ENCODE assay signal across 9 mouse cellular contexts in genomic region chr19:60160611-60161274, GRCm38 (mm10).
A peak's percentile ranks its signal among the peaks of the same experiment; 100 is the strongest.
DNase-seq lines count a peak whose midpoint lies in the region; ATAC-seq and TF ChIP-seq lines count a peak whose summit lies in the region.
"Had no signal": no experiment of that assay in that cellular context is flagged by ENCODE, and none has a peak within 500 bp of the region (broad histone marks: within the 10 kb centered on the region; RNA-seq: fewer than 3 reads in every experiment).

No protein-coding gene starts in this region.

- 14% methylated on average over 20 of the region's 20 CpGs for WGBS in heart, embryonic 13.5 days

- in situ Hi-C loops in ES-E14 (cut with MboI; ENCODE audit: low sequenced_read_pairs in 2 of 2, unreplicated experiment in 2 of 2), result no loop called here

- DNase-seq in heart, adult 11 months, result peak; percentile 87
- DNase-seq in heart, postnatal 25 days (ENCODE audit: low spot score), result no peak
- peak; percentile 68 for DNase-seq in ES-E14 (ENCODE audit: low read depth, low spot score)
- peak; percentile 85 for DNase-seq in embryo, embryonic 11 days
- peak; percentile 42 to 58 for DNase-seq in layer of hippocampus, postnatal 10 days (ENCODE audit: low spot score in 2 of 2)
- DNase-seq in testis, postnatal 14 days (ENCODE audit: low spot score), result peak; percentile 36

- no peaks in the 10 kb centered on the region for H3K36me3 ChIP-seq in ES-E14 (ENCODE audit: control insufficient read depth, insufficient read depth, low read length, poor library complexity, severe bottlenecking)
- no peaks in the 10 kb centered on the region for H3K36me3 ChIP-seq in heart, embryonic 13.5 days

- H3K27ac ChIP-seq in ES-E14 (ENCODE audit: insufficient read depth, low read depth, low read length, poor library complexity, severe bottlenecking), result no peak overlapping the region
- no peak overlapping the region for H3K27ac ChIP-seq in heart, embryonic 13.5 days (replicated peaks)

- intact Hi-C loops in heart, postnatal 25 days (cut with DNase I), result no loop called here

- ATAC-seq in heart, embryonic 13.5 days (ENCODE audit: extremely low read depth, insufficient number of reproducible peaks, low FRiP score, low TSS enrichment), result no peak
- ATAC-seq in megakaryocyte progenitor cell, adult 5-6 weeks (replicated peaks; ENCODE audit: poor library complexity), result peak; percentile 97

- H3K27me3 ChIP-seq in heart, embryonic 13.5 days (replicated peaks), result no peaks in the 10 kb centered on the region

- no peak overlapping the region for H3K9ac ChIP-seq in ES-E14 (ENCODE audit: insufficient read depth, low read depth, low read length, poor library complexity, severe bottlenecking)
- H3K9ac ChIP-seq in heart, embryonic 13.5 days, result no peak overlapping the region

- H3K9me3 ChIP-seq in ES-E14 (ENCODE audit: control insufficient read depth, insufficient read depth, low read depth, low read length), result no peaks in the 10 kb centered on the region
- H3K9me3 ChIP-seq in heart, embryonic 13.5 days, result no peaks in the 10 kb centered on the region

- peak overlapping the region; percentile 45 for H3K4me2 ChIP-seq in heart, embryonic 13.5 days

- no peak overlapping the region for H3K4me3 ChIP-seq in ES-E14 (ENCODE audit: insufficient read depth in 1 of 2, low read depth in 1 of 2, low read length in 2 of 2, poor library complexity in 1 of 2, severe bottlenecking in 1 of 2)
- 0 out of 2 replicates have a peak overlapping the region, but pooled peaks have one; percentile 0 for H3K4me3 ChIP-seq in heart, embryonic 13.5 days
- H3K4me3 ChIP-seq: myocyte had no signal

- H3K4me1 ChIP-seq in ES-E14 (ENCODE audit: control insufficient read depth in 2 of 2, insufficient read depth in 2 of 2, low read length in 2 of 2, poor library complexity in 1 of 2), result 0 out of 4 replicates have a peak, but pooled peaks cover 0 to 3% of the 10 kb centered on the region in 2 experiments
- H3K4me1 ChIP-seq in heart, embryonic 13.5 days, result peaks cover 5% of the 10 kb centered on the region

TF ChIP-seq in ES-E14, 5 proteins besides CTCF, POLR2A, EP300 and RAD21:
- TF ChIP-seq ZC3H11A (IDR thresholded peaks at IDR 0.05; ENCODE audit: borderline replicate concordance, low read depth, low read length), result peak; percentile 72
- TF ChIP-seq CHD2 (IDR thresholded peaks at IDR 0.05; ENCODE audit: low read depth, low read length), result no peak
- no peak for TF ChIP-seq HCFC1 (IDR thresholded peaks at IDR 0.05; ENCODE audit: borderline replicate concordance, insufficient read depth, low read length)
- TF ChIP-seq ZNF384 (IDR thresholded peaks at IDR 0.05; ENCODE audit: low read depth, low read length), result 0 out of 2 replicates have a peak, but pooled peaks have one; percentile 13
- no peak for TF ChIP-seq MAFK (IDR thresholded peaks at IDR 0.05; ENCODE audit: insufficient read depth, low read depth, low read length)
TF ChIP-seq in ES-E14: peak in this region for 2.
